Comparison of ENCODE assay signal across 8 mouse cellular contexts in the genomic region with DNA sequence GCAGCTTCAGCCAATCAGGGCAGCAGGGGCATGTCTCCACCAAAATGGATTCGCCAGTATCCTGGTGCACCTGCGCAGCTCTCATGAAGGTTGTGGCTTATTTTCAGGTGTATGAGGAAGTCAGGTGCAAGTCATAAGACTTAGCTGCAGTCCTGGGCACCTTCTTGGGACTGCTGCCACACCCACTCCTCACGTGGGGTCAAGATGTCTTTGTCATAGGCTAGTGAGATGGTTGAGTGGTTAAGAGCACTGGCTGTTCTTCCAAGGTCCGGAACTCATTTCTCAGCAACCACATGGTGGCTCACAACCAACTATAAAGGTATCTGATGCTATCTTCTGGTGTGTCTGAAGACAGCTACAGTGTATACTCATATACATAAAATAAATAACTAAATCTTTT. TPM values are rescaled to one million over a fixed set of nuclear protein-coding genes. Genes with fewer than 3 reads are reported as not detected.
DNase-seq lines count a peak whose midpoint lies in the region; ATAC-seq and TF ChIP-seq lines count a peak whose summit lies in the region.
"Not testable (repeated sequence)": the region's sequence is repeated elsewhere in the genome, so short reads cannot be mapped to it uniquely, and the experiment has no call there.

No protein-coding gene starts in this region.

- DNase-seq in CH12.LX (ENCODE audit: extremely low read depth) (peak; percentile 70), WW6 (ENCODE audit: low read depth, low spot score) (peak; percentile 62)
- DNase-seq in kidney, adult 9 months = peak; percentile 95
- DNase-seq in kidney, postnatal 25 days = peak; percentile 80 to 91
- DNase-seq in liver, embryonic 13.5 days = not testable (repeated sequence)
- peak; percentile 56 for DNase-seq in lung, postnatal 36 days
- DNase-seq in yolk sac, embryonic 10.5 days (ENCODE audit: low spot score) = peak; percentile 38

- H3K9ac ChIP-seq in CH12.LX (ENCODE audit: insufficient read depth, low read depth); intestine, postnatal 0 days (ENCODE audit: low read depth, low read length); liver, embryonic 13.5 days: not testable (repeated sequence)

- not testable (repeated sequence) for TF ChIP-seq RAD21 in CH12.LX (IDR thresholded peaks at IDR 0.05; ENCODE audit: low read depth, low read length)

- TF ChIP-seq EP300 in CH12.LX (IDR thresholded peaks at IDR 0.05; ENCODE audit: low read length) = not testable (repeated sequence)

- not testable (repeated sequence) for H3K4me2 ChIP-seq in CH12.LX (ENCODE audit: insufficient read depth, low read depth, poor library complexity, severe bottlenecking)
- H3K4me2 ChIP-seq in intestine, postnatal 0 days (replicated peaks; ENCODE audit: low read depth) = peak overlapping the region; percentile 75; the same call in 1 of the 2 replicates
- H3K4me2 ChIP-seq in liver, embryonic 13.5 days = peak overlapping the region; percentile 93

- not testable (repeated sequence) for H3K4me3 ChIP-seq in CH12.LX (replicated peaks in 1 of 3; ENCODE audit: low read depth in 2 of 3, low read length in 2 of 3, poor library complexity in 1 of 3); intestine, postnatal 0 days (ENCODE audit: low read depth, low read length); liver, embryonic 13.5 days (replicated peaks)

- not testable (repeated sequence) for H3K9me3 ChIP-seq in CH12.LX (replicated peaks; ENCODE audit: low read length); intestine, postnatal 0 days (ENCODE audit: control insufficient read depth); liver, embryonic 13.5 days (replicated peaks)

- ATAC-seq in intestine, postnatal 0 days = peak; percentile 81
- ATAC-seq in liver, embryonic 13.5 days (ENCODE audit: low read depth) = not testable (repeated sequence)

- not testable (repeated sequence) for H3K27me3 ChIP-seq in CH12.LX (replicated peaks); intestine, postnatal 0 days (replicated peaks; ENCODE audit: control insufficient read depth, insufficient read depth, low read length); liver, embryonic 13.5 days

- in situ Hi-C loops in CH12.LX (cut with MboI; ENCODE audit: low pct_ligation_motif_present, low pct_unique_long_range_greater_than_20kb, low sequenced_read_pairs) = not testable (repeated sequence)

- 40% methylated on average over 4 of the region's 4 CpGs for WGBS in intestine, postnatal 0 days
- WGBS in liver, embryonic 13.5 days (ENCODE audit: insufficient replicate concordance) = 34% methylated on average over 4 of the region's 4 CpGs

- H3K79me2 ChIP-seq in CH12.LX (replicated peaks; ENCODE audit: control insufficient read depth, extremely low read depth, insufficient read depth, poor library complexity, severe bottlenecking) = peaks cover 13% of the 10 kb centered on the region

- peak; percentile 32; the same call in 1 of the 2 replicates for TF ChIP-seq POLR2A in CH12.LX (IDR thresholded peaks at IDR 0.05; ENCODE audit: low read depth, low read length)

- not testable (repeated sequence) for TF ChIP-seq CTCF in CH12.LX (conservative IDR thresholded peaks at IDR 0.05 in 1 of 2, IDR thresholded peaks at IDR 0.05 in 1 of 2; ENCODE audit: low read depth in 2 of 2, low read length in 2 of 2); intestine, postnatal 0 days (IDR thresholded peaks at IDR 0.05; ENCODE audit: low read depth)

- not testable (repeated sequence) for H3K27ac ChIP-seq in CH12.LX (ENCODE audit: insufficient read depth, low read depth); intestine, postnatal 0 days (ENCODE audit: low read depth, low read length); liver, embryonic 13.5 days

- peaks cover 6 to 20% of the 10 kb centered on the region in 2 experiments; a peak in 3 of 4 replicates for H3K4me1 ChIP-seq in CH12.LX (ENCODE audit: control insufficient read depth in 1 of 2, insufficient read depth in 2 of 2)
- not testable (repeated sequence) for H3K4me1 ChIP-seq in intestine, postnatal 0 days (replicated peaks; ENCODE audit: control insufficient read depth, insufficient read depth, low read length)
- peaks cover 34% of the 10 kb centered on the region for H3K4me1 ChIP-seq in liver, embryonic 13.5 days (replicated peaks)

- not testable (repeated sequence) for H3K36me3 ChIP-seq in CH12.LX (replicated peaks in 1 of 2; ENCODE audit: control insufficient read depth in 1 of 2, insufficient read depth in 1 of 2, low read length in 1 of 2); intestine, postnatal 0 days (ENCODE audit: control insufficient read depth, insufficient read depth); liver, embryonic 13.5 days

- dilution Hi-C loops in CH12.LX (cut with MboI; ENCODE audit: extremely low pct_ligation_motif_present, extremely low pct_unique_long_range_greater_than_20kb, low sequenced_read_pairs) = not testable (repeated sequence)

TF ChIP-seq in CH12.LX, 34 proteins besides CTCF, POLR2A, EP300 and RAD21:
- TF ChIP-seq MAX (IDR thresholded peaks at IDR 0.05; ENCODE audit: low read length) (peak; percentile 67; the same call in 1 of the 2 replicates), USF2 (conservative IDR thresholded peaks at IDR 0.05; ENCODE audit: low read depth, low read length) (peak; percentile 54), NRF1 (IDR thresholded peaks at IDR 0.05; ENCODE audit: low read depth, low read length) (peak; percentile 28; the same call in 1 of the 2 replicates), USF1 (IDR thresholded peaks at IDR 0.05; ENCODE audit: low read depth, low read length) (peak; percentile 63)

RNA-seq across cellular contexts. Expression of gene Anapc7, which starts 0.8 kb away (rescaled TPM):
- total RNA-seq in CH12.LX (2012; rRNA removed) (36.6 and 39.4 TPM in 2 replicates), CH12.LX (2014; rRNA removed) (21.3 and 21.9 TPM in 2 replicates)
- 43.3 and 45.4 TPM in 2 replicates for polyA plus RNA-seq in CH12.LX (2012; ENCODE audit: insufficient read length, low read depth)
- polyA plus RNA-seq in intestine, postnatal 0 days (2015; fragmentation: Nextera tagmentation; extraction: Ambion mirVana) = 22.5 and 22.8 TPM in 2 replicates
- polyA plus RNA-seq in liver, embryonic 13.5 days (2015; fragmentation: Nextera tagmentation; extraction: Ambion mirVana) = 18.4 and 18.9 TPM in 2 replicates

RNA-seq across cellular contexts. Expression of gene Arpc3, which starts 29.0 kb away (rescaled TPM):
- 297 and 315 TPM in 2 replicates for total RNA-seq in CH12.LX (2012; rRNA removed)
- 425 and 543 TPM in 2 replicates for total RNA-seq in CH12.LX (2014; rRNA removed)
- polyA plus RNA-seq in CH12.LX (2012; ENCODE audit: insufficient read length, low read depth) = 256 TPM in 2 replicates
- 166 and 171 TPM in 2 replicates for polyA plus RNA-seq in intestine, postnatal 0 days (2015; fragmentation: Nextera tagmentation; extraction: Ambion mirVana)
- 103 and 115 TPM in 2 replicates for polyA plus RNA-seq in liver, embryonic 13.5 days (2015; fragmentation: Nextera tagmentation; extraction: Ambion mirVana)

RNA-seq across cellular contexts. Expression of gene Fam216a, which starts 48.5 kb away (rescaled TPM):
- 37.2 and 38.2 TPM in 2 replicates for total RNA-seq in CH12.LX (2012; rRNA removed)
- 50.2 and 55.8 TPM in 2 replicates for total RNA-seq in CH12.LX (2014; rRNA removed)
- 41.4 and 41.5 TPM in 2 replicates for polyA plus RNA-seq in CH12.LX (2012; ENCODE audit: insufficient read length, low read depth)
- 15.1 and 15.9 TPM in 2 replicates for polyA plus RNA-seq in intestine, postnatal 0 days (2015; fragmentation: Nextera tagmentation; extraction: Ambion mirVana)
- polyA plus RNA-seq in liver, embryonic 13.5 days (2015; fragmentation: Nextera tagmentation; extraction: Ambion mirVana) = 23.4 and 23.6 TPM in 2 replicates

RNA-seq across cellular contexts. Expression of gene Gpn3, which starts 49.0 kb away (rescaled TPM):
- 61.4 and 66.8 TPM in 2 replicates for total RNA-seq in CH12.LX (2012; rRNA removed)
- total RNA-seq in CH12.LX (2014; rRNA removed) = 96.1 and 97.1 TPM in 2 replicates
- 65.9 and 74.6 TPM in 2 replicates for polyA plus RNA-seq in CH12.LX (2012; ENCODE audit: insufficient read length, low read depth)
- polyA plus RNA-seq in intestine, postnatal 0 days (2015; fragmentation: Nextera tagmentation; extraction: Ambion mirVana) = 34.1 and 37.3 TPM in 2 replicates
- polyA plus RNA-seq in liver, embryonic 13.5 days (2015; fragmentation: Nextera tagmentation; extraction: Ambion mirVana) = 74.4 and 86.6 TPM in 2 replicates
